Mouse (Mus musculus) midbrain, embryonic 16.5 days (tissue): ENCODE results near the gene Ece1. TPM values are rescaled to one million over a fixed set of nuclear protein-coding genes. Genes with fewer than 3 reads are reported as not detected.

Source experiments
- ATAC-seq: fragments of 200-750 bp; cut with Nextera tagmentation; 2 replicates; pipeline ENCODE4 v1.8.0; 2017; ENCODE audit warnings: moderate TSS enrichment
- H3K27ac ChIP-seq: fragments of 300-500 bp; sonication (generic); 2 replicates; pipeline ENCODE4 v1.5.1; 2014; ENCODE audit warnings: mild to moderate bottlenecking, low read length, mixed read lengths
- H3K27me3 ChIP-seq: fragments of 300-500 bp; sonication (generic); 2 replicates; pipeline ENCODE4 v1.6.1; 2014; ENCODE audit warnings: low read depth, low read length, mixed read lengths; ENCODE audit not compliant: control insufficient read depth, insufficient read depth
- H3K36me3 ChIP-seq: fragments of 300-500 bp; sonication (generic); 2 replicates; pipeline ENCODE4 v1.6.1; 2014; ENCODE audit warnings: mild to moderate bottlenecking, low read length, moderate library complexity, mixed read lengths; ENCODE audit not compliant: control insufficient read depth, insufficient read depth
- H3K4me1 ChIP-seq: fragments of 300-500 bp; sonication (generic); 2 replicates; pipeline ENCODE4 v1.6.1; 2014; ENCODE audit warnings: mild to moderate bottlenecking, low read length, mixed read lengths; ENCODE audit not compliant: control insufficient read depth, insufficient read depth
- H3K4me2 ChIP-seq: fragments of 300-500 bp; sonication (generic); 2 replicates; pipeline ENCODE4 v1.6.1; 2014; ENCODE audit warnings: mild to moderate bottlenecking, low read length, mixed read lengths
- H3K4me3 ChIP-seq: fragments of 300-500 bp; sonication (generic); 2 replicates; pipeline ENCODE4 v1.5.1; 2014; ENCODE audit warnings: low read depth, mild to moderate bottlenecking, low read length, moderate library complexity, mixed read lengths
- H3K9ac ChIP-seq: fragments of 300-500 bp; sonication (generic); 2 replicates; pipeline ENCODE4 v1.6.1; 2014; ENCODE audit warnings: low read depth, low read length, mixed read lengths
- H3K9me3 ChIP-seq: fragments of 300-500 bp; sonication (generic); replicated peaks from 2 replicates; pipeline ENCODE4 v1.6.1; 2014; ENCODE audit warnings: mild to moderate bottlenecking, low read length, mixed read lengths; ENCODE audit not compliant: control insufficient read depth, poor library complexity, severe bottlenecking
- WGBS: fragments of 180-500 bp; shearing (Covaris S2); extraction: QIAGEN DNeasy Blood & Tissue Kit; methylation state at CpG from one replicate; pipeline ENCODE4 v1.1.7; 2014; 5-methylcytosine and 5-hydroxymethylcytosine counted together
- polyA plus RNA-seq: library from polyadenylated mRNA; unstranded; fragments of >200 nt; fragmentation: Nextera tagmentation; extraction: Ambion mirVana; gene quantifications from 2 replicates; pipeline ENCODE4 v1.2.1, GENCODE M21; 2015

Ece1 gene
- polyA plus RNA-seq, 1 experiment from 2014 or later: 21.3 TPM

- Histone ChIP-seq H3K36me3 (no peaks in the 10 kb centered on the region), H3K9me3 (no peaks in the 10 kb centered on the region), H3K4me3 (no peak overlapping the region), H3K27ac (no peak overlapping the region), H3K9ac (no peak overlapping the region), H3K4me2 (no peak overlapping the region), H3K4me1 (peaks cover 15% of the 10 kb centered on the region), H3K27me3 (no peaks in the 10 kb centered on the region)
- WGBS: 82% methylated on average over 4 of the region's 4 CpGs
- ATAC-seq: no peak
Observed at GRCm38 (mm10) chr4:137870979-137871378, 8.9 kb downstream of the Ece1 start.

GRCm38 (mm10) chr4:137871431-137871830 is 9.4 kb downstream of the Ece1 start:
- H3K36me3 ChIP-seq: no peaks in the 10 kb centered on the region
- H3K9me3 ChIP-seq: no peaks in the 10 kb centered on the region
- no peak overlapping the region for H3K27ac ChIP-seq
- no peaks in the 10 kb centered on the region for H3K27me3 ChIP-seq
- peaks cover 11% of the 10 kb centered on the region for H3K4me1 ChIP-seq
- no peak overlapping the region for H3K4me2 ChIP-seq
- WGBS: 91% methylated on average over 8 of the region's 8 CpGs
- H3K4me3 ChIP-seq: no peak overlapping the region
- no peak for ATAC-seq
- H3K9ac ChIP-seq: no peak overlapping the region

GRCm38 (mm10) chr4:137874337-137874736 is 12.3 kb downstream of the Ece1 start:
- H3K9me3 ChIP-seq: no peaks in the 10 kb centered on the region
- peaks cover 13% of the 10 kb centered on the region for H3K4me1 ChIP-seq
- no peaks in the 10 kb centered on the region for H3K27me3 ChIP-seq
- H3K4me3 ChIP-seq: no peak overlapping the region
- H3K36me3 ChIP-seq: no peaks in the 10 kb centered on the region
- no peak overlapping the region for H3K4me2 ChIP-seq
- WGBS: 17% methylated on average over 7 of the region's 7 CpGs
- H3K27ac ChIP-seq: no peak overlapping the region
- no peak overlapping the region for H3K9ac ChIP-seq
- no peak for ATAC-seq

GRCm38 (mm10) chr4:137874826-137875225 is 12.8 kb downstream of the Ece1 start:
- Histone ChIP-seq H3K36me3 (no peaks in the 10 kb centered on the region), H3K4me2 (no peak overlapping the region), H3K27me3 (no peaks in the 10 kb centered on the region), H3K9me3 (no peaks in the 10 kb centered on the region), H3K27ac (no peak overlapping the region), H3K4me3 (no peak overlapping the region), H3K9ac (no peak overlapping the region), H3K4me1 (peaks cover 13% of the 10 kb centered on the region)
- no peak for ATAC-seq
- WGBS: 49% methylated on average over 4 of the region's 4 CpGs

- H3K9ac ChIP-seq: no peak overlapping the region
- 74% methylated on average over 9 of the region's 9 CpGs for WGBS
- no peak for ATAC-seq
- no peaks in the 10 kb centered on the region for H3K9me3 ChIP-seq
- H3K27me3 ChIP-seq: no peaks in the 10 kb centered on the region
- H3K4me2 ChIP-seq: no peak overlapping the region
- no peak overlapping the region for H3K27ac ChIP-seq
- H3K4me1 ChIP-seq: peaks cover 13% of the 10 kb centered on the region
- no peaks in the 10 kb centered on the region for H3K36me3 ChIP-seq
- H3K4me3 ChIP-seq: no peak overlapping the region
Observed at GRCm38 (mm10) chr4:137875466-137876092, 13.5 kb downstream of the Ece1 start.

- 43% methylated on average over 6 of the region's 6 CpGs for WGBS
- ATAC-seq: no peak
- Histone ChIP-seq H3K9me3 (no peaks in the 10 kb centered on the region), H3K4me2 (no peak overlapping the region), H3K27ac (no peak overlapping the region), H3K9ac (no peak overlapping the region), H3K27me3 (no peaks in the 10 kb centered on the region), H3K4me3 (no peak overlapping the region), H3K4me1 (peaks cover 13% of the 10 kb centered on the region), H3K36me3 (no peaks in the 10 kb centered on the region)
Observed at GRCm38 (mm10) chr4:137876834-137877233, 14.8 kb downstream of the Ece1 start.

- Histone ChIP-seq H3K27me3 (no peaks in the 10 kb centered on the region), H3K27ac (no peak overlapping the region), H3K9ac (no peak overlapping the region), H3K4me2 (no peak overlapping the region), H3K9me3 (no peaks in the 10 kb centered on the region), H3K4me1 (peaks cover 13% of the 10 kb centered on the region), H3K4me3 (no peak overlapping the region), H3K36me3 (no peaks in the 10 kb centered on the region)
- ATAC-seq: no peak
- 11% methylated on average over 4 of the region's 4 CpGs for WGBS
Observed at GRCm38 (mm10) chr4:137877432-137877881, 15.4 kb downstream of the Ece1 start.

GRCm38 (mm10) chr4:137879383-137880156 is 17.5 kb downstream of the Ece1 start:
- no peak overlapping the region for H3K27ac ChIP-seq
- H3K9ac ChIP-seq: no peak overlapping the region
- ATAC-seq: no peak
- H3K4me1 ChIP-seq: peaks cover 15% of the 10 kb centered on the region
- H3K27me3 ChIP-seq: no peaks in the 10 kb centered on the region
- WGBS: 84% methylated on average over 8 of the region's 8 CpGs
- H3K36me3 ChIP-seq: no peaks in the 10 kb centered on the region
- H3K4me2 ChIP-seq: no peak overlapping the region
- no peak overlapping the region for H3K4me3 ChIP-seq
- H3K9me3 ChIP-seq: no peaks in the 10 kb centered on the region

GRCm38 (mm10) chr4:137881445-137881844 is 19.4 kb downstream of the Ece1 start:
- Histone ChIP-seq H3K9me3 (no peaks in the 10 kb centered on the region), H3K4me3 (no peak overlapping the region), H3K27ac (no peak overlapping the region), H3K27me3 (no peaks in the 10 kb centered on the region), H3K36me3 (no peaks in the 10 kb centered on the region), H3K4me2 (no peak overlapping the region), H3K9ac (no peak overlapping the region), H3K4me1 (peaks cover 15% of the 10 kb centered on the region)
- ATAC-seq: no peak
- WGBS: 84% methylated on average over 8 of the region's 8 CpGs
